13 mouse cellular contexts compared by ENCODE assay signal in the genomic region with DNA sequence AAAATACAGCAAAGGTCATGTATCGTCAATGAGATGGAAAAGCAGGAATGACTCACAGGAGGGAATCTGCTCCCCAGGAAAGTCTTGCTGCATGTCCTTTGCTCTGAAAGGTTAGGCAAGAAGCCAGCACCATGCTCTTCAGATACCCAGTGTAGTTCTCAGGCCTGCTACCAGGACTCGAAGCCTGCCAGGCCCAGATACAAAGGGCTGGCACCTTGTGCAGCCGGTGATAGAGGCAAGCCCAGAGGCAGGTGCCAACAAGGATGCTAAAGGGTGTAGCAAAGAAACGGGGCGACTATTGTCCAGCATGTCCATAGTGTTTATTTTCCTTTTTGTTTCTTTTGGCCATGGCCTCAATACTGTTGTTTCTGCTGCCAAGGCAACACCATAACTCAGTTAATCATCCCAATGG. TPM values are rescaled to one million over a fixed set of nuclear protein-coding genes. Genes with fewer than 3 reads are reported as not detected.
DNase-seq lines count a peak whose midpoint lies in the region; ATAC-seq and TF ChIP-seq lines count a peak whose summit lies in the region.
"Had no signal": no experiment of that assay in that cellular context is flagged by ENCODE, and none has a peak within 500 bp of the region (broad histone marks: within the 10 kb centered on the region; RNA-seq: fewer than 3 reads in every experiment).

No protein-coding gene starts in this region.

- H3K36me3 ChIP-seq in embryonic facial prominence, embryonic 15.5 days: no peaks in the 10 kb centered on the region
- no peaks in the 10 kb centered on the region for H3K36me3 ChIP-seq in embryonic facial prominence, embryonic 10.5 days (replicated peaks)
- H3K36me3 ChIP-seq in lung, postnatal 0 days (ENCODE audit: insufficient read depth, low read length): no peaks in the 10 kb centered on the region

- TF ChIP-seq CTCF in lung, postnatal 0 days (IDR thresholded peaks at IDR 0.05): no peak
- no peak for TF ChIP-seq CTCF in lung, adult 2 months (IDR thresholded peaks at IDR 0.05; ENCODE audit: insufficient read depth, low read length)

- WGBS in embryonic facial prominence, embryonic 15.5 days: 68% methylated on average over 5 of the region's 5 CpGs
- 83% methylated on average over 5 of the region's 5 CpGs for WGBS in embryonic facial prominence, embryonic 10.5 days
- WGBS in lung, postnatal 0 days: 46% methylated on average over 5 of the region's 5 CpGs
- WGBS in lung, adult 2 months: 28% methylated on average over 5 of the region's 5 CpGs

- no peak overlapping the region for H3K4me3 ChIP-seq in embryonic facial prominence, embryonic 15.5 days (replicated peaks)
- no peak overlapping the region for H3K4me3 ChIP-seq in embryonic facial prominence, embryonic 10.5 days
- no peak overlapping the region for H3K4me3 ChIP-seq in lung, postnatal 0 days (ENCODE audit: low read depth, low read length)
- H3K4me3 ChIP-seq in lung, adult 2 months (replicated peaks; ENCODE audit: extremely low read depth, low read depth, low read length): no peak overlapping the region
- H3K4me3 ChIP-seq: heart, adult 2 months had no signal

- TF ChIP-seq EP300 in lung, postnatal 0 days (IDR thresholded peaks at IDR 0.05): no peak

- H3K4me1 ChIP-seq in embryonic facial prominence, embryonic 15.5 days: 0 out of 2 replicates have a peak, but pooled peaks cover 7% of the 10 kb centered on the region
- H3K4me1 ChIP-seq in embryonic facial prominence, embryonic 10.5 days: peaks cover 10% of the 10 kb centered on the region
- H3K4me1 ChIP-seq in lung, postnatal 0 days (ENCODE audit: insufficient read depth, low read depth, low read length): no peaks in the 10 kb centered on the region
- H3K4me1 ChIP-seq in lung, adult 2 months (ENCODE audit: control insufficient read depth, insufficient read depth, low read length): peaks cover 4% of the 10 kb centered on the region; the same call in 1 of the 2 replicates

- H3K4me2 ChIP-seq in embryonic facial prominence, embryonic 15.5 days (replicated peaks): no peak overlapping the region
- no peak overlapping the region for H3K4me2 ChIP-seq in lung, postnatal 0 days (replicated peaks; ENCODE audit: low read depth, low read length)
- H3K4me2 ChIP-seq: lung, embryonic 14.5 days; midbrain, embryonic 11.5 days had no signal

- no peak for ATAC-seq in embryonic facial prominence, embryonic 15.5 days (ENCODE audit: insufficient number of reproducible peaks, low FRiP score, low TSS enrichment, low read depth)
- ATAC-seq in lung, postnatal 0 days: peak; percentile 41
- no peak for ATAC-seq in frontal cortex, adult (ENCODE audit: low TSS enrichment)

- no peak overlapping the region for H3K9ac ChIP-seq in embryonic facial prominence, embryonic 15.5 days
- H3K9ac ChIP-seq in lung, postnatal 0 days (replicated peaks; ENCODE audit: low read depth): no peak overlapping the region
- H3K9ac ChIP-seq: lung, embryonic 14.5 days had no signal

- no peak for TF ChIP-seq POLR2A in lung, adult 2 months (IDR thresholded peaks at IDR 0.05; ENCODE audit: borderline replicate concordance, extremely low read depth, low read depth, low read length)

- H3K9me3 ChIP-seq in embryonic facial prominence, embryonic 15.5 days (replicated peaks): no peaks in the 10 kb centered on the region
- no peaks in the 10 kb centered on the region for H3K9me3 ChIP-seq in embryonic facial prominence, embryonic 10.5 days
- no peaks in the 10 kb centered on the region for H3K9me3 ChIP-seq in lung, postnatal 0 days (ENCODE audit: low read length)

- H3K27me3 ChIP-seq in embryonic facial prominence, embryonic 15.5 days: no peaks in the 10 kb centered on the region
- H3K27me3 ChIP-seq in embryonic facial prominence, embryonic 10.5 days (replicated peaks; ENCODE audit: low read depth, poor library complexity, severe bottlenecking): no peaks in the 10 kb centered on the region
- no peaks in the 10 kb centered on the region for H3K27me3 ChIP-seq in lung, postnatal 0 days (replicated peaks; ENCODE audit: insufficient read depth, low read length)

- 0 out of 2 replicates have a peak overlapping the region, but pooled peaks have one; percentile 9 for H3K27ac ChIP-seq in embryonic facial prominence, embryonic 15.5 days (replicated peaks)
- no peak overlapping the region for H3K27ac ChIP-seq in embryonic facial prominence, embryonic 10.5 days (replicated peaks)
- H3K27ac ChIP-seq in lung, postnatal 0 days (ENCODE audit: low read length): no peak overlapping the region
- H3K27ac ChIP-seq: heart, adult 2 months had no signal

- no peak for DNase-seq in embryonic facial prominence, embryonic 10.5 days (ENCODE audit: low spot score)
- DNase-seq in lung, postnatal 0 days (ENCODE audit: low spot score): peak; percentile 49
- no peak for DNase-seq in lung, adult 2 months
- peak; percentile 64 for DNase-seq in MN1 (ENCODE audit: low spot score)
- peak; percentile 63 to 67 for DNase-seq in adrenal gland, postnatal 36 days
- no peak for DNase-seq in thymus, adult 18-20 months
- DNase-seq: heart, adult 2 months; kidney, adult 11 months; lung, embryonic 14.5 days; thymus, adult 2 months had no signal

RNA-seq across cellular contexts. Expression of a gene that starts 17.4 kb away (rescaled TPM):
- 3.1 and 3.2 TPM in 2 replicates for polyA plus RNA-seq in embryonic facial prominence, embryonic 15.5 days (2015; fragmentation: Nextera tagmentation; extraction: Ambion mirVana)
- polyA plus RNA-seq in embryonic facial prominence, embryonic 10.5 days (2016; fragmentation: Nextera tagmentation; extraction: Ambion mirVana): 1.2 and 2.0 TPM in 2 replicates
- polyA plus RNA-seq in lung, postnatal 0 days (2015; fragmentation: Nextera tagmentation; extraction: Ambion mirVana): 0.72 and 0.74 TPM in 2 replicates
- polyA plus RNA-seq in lung, adult 2 months (2012; rRNA removed): 0.34 and 0.51 TPM in 2 replicates
- total RNA-seq in adrenal gland, postnatal 36 days (2021): 1 to 10 TPM; 3.2 to 3.4 TPM

RNA-seq across cellular contexts. Expression of a gene that starts 33.6 kb away (rescaled TPM):
- polyA plus RNA-seq in embryonic facial prominence, embryonic 15.5 days (2015; fragmentation: Nextera tagmentation; extraction: Ambion mirVana): 227 and 241 TPM in 2 replicates
- polyA plus RNA-seq in embryonic facial prominence, embryonic 10.5 days (2016; fragmentation: Nextera tagmentation; extraction: Ambion mirVana): 127 and 136 TPM in 2 replicates
- polyA plus RNA-seq in lung, postnatal 0 days (2015; fragmentation: Nextera tagmentation; extraction: Ambion mirVana): 91.4 and 104 TPM in 2 replicates
- 23.2 and 27.4 TPM in 2 replicates for polyA plus RNA-seq in lung, adult 2 months (2012; rRNA removed)
- total RNA-seq in adrenal gland, postnatal 36 days (2021): 100 to 1,000 TPM; 118 to 132 TPM

Comparison
In these comparisons a context has a peak if more than half of its experiments do, and no peak if none do; other contexts are left out.
1. DNase-seq: peak in lung, postnatal 0 days (single experiment), MN1 (single experiment) and adrenal gland, postnatal 36 days (2 of 2); none in embryonic facial prominence, embryonic 10.5 days (single experiment), lung, adult 2 months (single experiment) and thymus, adult 18-20 months (0 of 2).